Comparison of ENCODE assay signal across 11 mouse cellular contexts in genomic region chr5:114699015-114699414, GRCm38 (mm10). TPM values are rescaled to one million over a fixed set of nuclear protein-coding genes. Genes with fewer than 3 reads are reported as not detected.
DNase-seq lines count a peak whose midpoint lies in the region; ATAC-seq and TF ChIP-seq lines count a peak whose summit lies in the region.
"Had no signal": no experiment of that assay in that cellular context is flagged by ENCODE, and none has a peak within 500 bp of the region (broad histone marks: within the 10 kb centered on the region; RNA-seq: fewer than 3 reads in every experiment).

No protein-coding gene starts in this region.

- no peak overlapping the region for H3K4me3 ChIP-seq in forebrain, embryonic 16.5 days (replicated peaks; ENCODE audit: low read length)
- H3K4me3 ChIP-seq in forebrain, postnatal 0 days (ENCODE audit: low read depth, low read length), result no peak overlapping the region
- no peak overlapping the region for H3K4me3 ChIP-seq in spleen, adult 2 months (ENCODE audit: extremely low read depth, insufficient read depth, insufficient read length)
- H3K4me3 ChIP-seq in lung, postnatal 0 days (ENCODE audit: low read depth, low read length), result no peak overlapping the region
- H3K4me3 ChIP-seq in kidney, embryonic 15.5 days (replicated peaks), result no peak overlapping the region
- H3K4me3 ChIP-seq: heart, embryonic 13.5 days; megakaryocyte, embryonic 14.5 days had no signal

- no peak overlapping the region for H3K9ac ChIP-seq in forebrain, embryonic 16.5 days (replicated peaks; ENCODE audit: low read depth, low read length)
- H3K9ac ChIP-seq in forebrain, postnatal 0 days, result no peak overlapping the region
- no peak overlapping the region for H3K9ac ChIP-seq in lung, postnatal 0 days (replicated peaks; ENCODE audit: low read depth)
- no peak overlapping the region for H3K9ac ChIP-seq in kidney, embryonic 15.5 days
- H3K9ac ChIP-seq: heart, embryonic 13.5 days had no signal

- peak; percentile 3; the same call in 1 of the 2 replicates for ATAC-seq in forebrain, embryonic 16.5 days
- no peak for ATAC-seq in forebrain, postnatal 0 days
- peak; percentile 64 for ATAC-seq in lung, postnatal 0 days
- no peak for ATAC-seq in kidney, embryonic 15.5 days (replicated peaks; ENCODE audit: low FRiP score)
- ATAC-seq: Patski had no signal

- H3K4me1 ChIP-seq in forebrain, embryonic 16.5 days (replicated peaks; ENCODE audit: control insufficient read depth, insufficient read depth, low read length), result peaks cover 11% of the 10 kb centered on the region
- no peaks in the 10 kb centered on the region for H3K4me1 ChIP-seq in forebrain, postnatal 0 days (ENCODE audit: insufficient read depth)
- no peaks in the 10 kb centered on the region for H3K4me1 ChIP-seq in spleen, adult 2 months (ENCODE audit: control insufficient read depth, insufficient read depth, insufficient read length)
- no peaks in the 10 kb centered on the region for H3K4me1 ChIP-seq in lung, postnatal 0 days (ENCODE audit: insufficient read depth, low read depth, low read length)
- no peaks in the 10 kb centered on the region; the same call in 1 of the 2 replicates for H3K4me1 ChIP-seq in kidney, embryonic 15.5 days
- H3K4me1 ChIP-seq: heart, embryonic 13.5 days had no signal

- TF ChIP-seq EP300 in lung, postnatal 0 days (IDR thresholded peaks at IDR 0.05), result no peak

- no peak overlapping the region for H3K27ac ChIP-seq in forebrain, embryonic 16.5 days (ENCODE audit: low read length)
- H3K27ac ChIP-seq in forebrain, postnatal 0 days (ENCODE audit: low read depth, low read length), result no peak overlapping the region
- peak overlapping the region; percentile 45; the same call in 1 of the 2 replicates for H3K27ac ChIP-seq in spleen, adult 2 months (ENCODE audit: insufficient read depth, low read length)
- no peak overlapping the region for H3K27ac ChIP-seq in lung, postnatal 0 days (ENCODE audit: low read length)
- no peak overlapping the region for H3K27ac ChIP-seq in kidney, embryonic 15.5 days
- H3K27ac ChIP-seq: heart, embryonic 13.5 days had no signal

- WGBS in forebrain, embryonic 16.5 days, result 70% methylated on average over 7 of the region's 7 CpGs
- 63% methylated on average over 7 of the region's 7 CpGs for WGBS in forebrain, postnatal 0 days
- 30% methylated on average over 7 of the region's 7 CpGs for WGBS in spleen, adult 2 months
- 32% methylated on average over 7 of the region's 7 CpGs for WGBS in lung, postnatal 0 days
- WGBS in kidney, embryonic 15.5 days, result 59% methylated on average over 7 of the region's 7 CpGs

- no peak for DNase-seq in forebrain, postnatal 0 days
- no peak for DNase-seq in spleen, adult 2 months (ENCODE audit: low read depth in 1 of 2, low spot score in 2 of 2)
- DNase-seq in spleen, postnatal 14 days (ENCODE audit: low spot score in 2 of 2), result no peak
- peak; percentile 42 for DNase-seq in lung, postnatal 0 days (ENCODE audit: low spot score)
- DNase-seq in yolk sac, embryonic 10.5 days (ENCODE audit: low spot score), result peak; percentile 60
- DNase-seq in gastrocnemius, postnatal 25 days, result no peak

- H3K4me2 ChIP-seq in forebrain, embryonic 16.5 days (ENCODE audit: low read length), result no peak overlapping the region
- H3K4me2 ChIP-seq in forebrain, postnatal 0 days (ENCODE audit: low read depth), result no peak overlapping the region
- H3K4me2 ChIP-seq in lung, postnatal 0 days (replicated peaks; ENCODE audit: low read depth, low read length), result no peak overlapping the region
- H3K4me2 ChIP-seq in kidney, embryonic 15.5 days, result no peak overlapping the region
- H3K4me2 ChIP-seq: heart, embryonic 13.5 days had no signal

- TF ChIP-seq POLR2A in spleen, adult 2 months (IDR thresholded peaks at IDR 0.05; ENCODE audit: low read depth, low read length), result no peak

- H3K27me3 ChIP-seq in forebrain, embryonic 16.5 days (replicated peaks; ENCODE audit: control insufficient read depth, insufficient read depth, low read length), result peaks cover 3% of the 10 kb centered on the region; the same call in 1 of the 2 replicates
- 0 out of 2 replicates have a peak, but pooled peaks cover 4% of the 10 kb centered on the region for H3K27me3 ChIP-seq in forebrain, postnatal 0 days (ENCODE audit: insufficient read depth, low read length)
- H3K27me3 ChIP-seq in spleen, adult 2 months (ENCODE audit: control insufficient read depth, insufficient read depth, low read length), result no peaks in the 10 kb centered on the region
- H3K27me3 ChIP-seq in lung, postnatal 0 days (replicated peaks; ENCODE audit: insufficient read depth, low read length), result 0 out of 2 replicates have a peak, but pooled peaks cover under 1% of the 10 kb centered on the region
- no peaks in the 10 kb centered on the region for H3K27me3 ChIP-seq in kidney, embryonic 15.5 days
- H3K27me3 ChIP-seq: Patski had no signal

- no peaks in the 10 kb centered on the region for H3K9me3 ChIP-seq in forebrain, embryonic 16.5 days (ENCODE audit: control insufficient read depth, low read length)
- H3K9me3 ChIP-seq in forebrain, postnatal 0 days (ENCODE audit: low read length), result no peaks in the 10 kb centered on the region
- H3K9me3 ChIP-seq in lung, postnatal 0 days (ENCODE audit: low read length), result no peaks in the 10 kb centered on the region
- H3K9me3 ChIP-seq in kidney, embryonic 15.5 days (replicated peaks), result no peaks in the 10 kb centered on the region
- H3K9me3 ChIP-seq: heart, embryonic 13.5 days; megakaryocyte, embryonic 14.5 days had no signal

- H3K36me3 ChIP-seq in forebrain, embryonic 16.5 days (ENCODE audit: control insufficient read depth, insufficient read depth), result no peaks in the 10 kb centered on the region
- no peaks in the 10 kb centered on the region for H3K36me3 ChIP-seq in forebrain, postnatal 0 days (ENCODE audit: insufficient read depth)
- no peaks in the 10 kb centered on the region for H3K36me3 ChIP-seq in spleen, adult 2 months (ENCODE audit: control insufficient read depth, insufficient read depth, low read length)
- no peaks in the 10 kb centered on the region for H3K36me3 ChIP-seq in lung, postnatal 0 days (ENCODE audit: insufficient read depth, low read length)
- H3K36me3 ChIP-seq in kidney, embryonic 15.5 days, result no peaks in the 10 kb centered on the region
- H3K36me3 ChIP-seq: heart, embryonic 13.5 days had no signal

- no peak for TF ChIP-seq CTCF in forebrain, postnatal 0 days (IDR thresholded peaks at IDR 0.05; ENCODE audit: low read depth)
- TF ChIP-seq CTCF in spleen, adult 2 months (IDR thresholded peaks at IDR 0.05; ENCODE audit: extremely low read depth, insufficient read depth, insufficient read length, insufficient replicate concordance), result no peak
- no peak for TF ChIP-seq CTCF in lung, postnatal 0 days (IDR thresholded peaks at IDR 0.05)

RNA-seq across cellular contexts. Expression of gene Gltp, which starts 8.2 kb away (rescaled TPM):
- 30.8 and 32.9 TPM in 2 replicates for polyA plus RNA-seq in forebrain, embryonic 16.5 days (2015; fragmentation: Nextera tagmentation; extraction: Ambion mirVana)
- 14.1 and 19.8 TPM in 2 replicates for total RNA-seq in forebrain, postnatal 0 days (2014; rRNA removed)
- 26.4 and 32.1 TPM in 2 replicates for polyA plus RNA-seq in forebrain, postnatal 0 days (2015; fragmentation: Nextera tagmentation; extraction: Ambion mirVana)
- polyA plus RNA-seq in spleen, adult 2 months (2012; rRNA removed), result 134 and 163 TPM in 2 replicates
- polyA plus RNA-seq in lung, postnatal 0 days (2015; fragmentation: Nextera tagmentation; extraction: Ambion mirVana), result 88.2 and 89.4 TPM in 2 replicates
- polyA plus RNA-seq in kidney, embryonic 15.5 days (2015; fragmentation: Nextera tagmentation; extraction: Ambion mirVana), result 78.5 and 79.2 TPM in 2 replicates
- 1 to 10 TPM; 9.0 to 10.0 TPM for total RNA-seq in gastrocnemius, postnatal 25 days (2021)

RNA-seq across cellular contexts. Expression of gene Tchp, which starts 8.5 kb away (rescaled TPM):
- 12.7 and 16.0 TPM in 2 replicates for polyA plus RNA-seq in forebrain, embryonic 16.5 days (2015; fragmentation: Nextera tagmentation; extraction: Ambion mirVana)
- total RNA-seq in forebrain, postnatal 0 days (2014; rRNA removed), result 14.1 and 14.4 TPM in 2 replicates
- 7.4 and 11.8 TPM in 2 replicates for polyA plus RNA-seq in forebrain, postnatal 0 days (2015; fragmentation: Nextera tagmentation; extraction: Ambion mirVana)
- polyA plus RNA-seq in spleen, adult 2 months (2012; rRNA removed), result 14.1 and 14.5 TPM in 2 replicates
- polyA plus RNA-seq in lung, postnatal 0 days (2015; fragmentation: Nextera tagmentation; extraction: Ambion mirVana), result 9.4 and 10.0 TPM in 2 replicates
- polyA plus RNA-seq in kidney, embryonic 15.5 days (2015; fragmentation: Nextera tagmentation; extraction: Ambion mirVana), result 16.5 and 17.4 TPM in 2 replicates
- 1 to 10 TPM; 2.3 to 2.8 TPM for total RNA-seq in gastrocnemius, postnatal 25 days (2021)

RNA-seq across cellular contexts. Expression of gene Trpv4, which starts 40.8 kb away (rescaled TPM):
- 0.75 and 1.2 TPM in 2 replicates for polyA plus RNA-seq in forebrain, embryonic 16.5 days (2015; fragmentation: Nextera tagmentation; extraction: Ambion mirVana)
- total RNA-seq in forebrain, postnatal 0 days (2014; rRNA removed), result 0.81 and 1.5 TPM in 2 replicates
- 1.3 and 2.4 TPM in 2 replicates for polyA plus RNA-seq in forebrain, postnatal 0 days (2015; fragmentation: Nextera tagmentation; extraction: Ambion mirVana)
- 4.2 and 5.3 TPM in 2 replicates for polyA plus RNA-seq in spleen, adult 2 months (2012; rRNA removed)
- polyA plus RNA-seq in lung, postnatal 0 days (2015; fragmentation: Nextera tagmentation; extraction: Ambion mirVana), result 2.2 and 3.4 TPM in 2 replicates
- 21.8 and 23.4 TPM in 2 replicates for polyA plus RNA-seq in kidney, embryonic 15.5 days (2015; fragmentation: Nextera tagmentation; extraction: Ambion mirVana)
- 1 to 10 TPM; 1.6 to 2.7 TPM for total RNA-seq in gastrocnemius, postnatal 25 days (2021)

Comparison
In these comparisons a context has a peak if more than half of its experiments do, and no peak if none do; other contexts are left out.
1. ATAC-seq: peak in forebrain, embryonic 16.5 days (single experiment) and lung, postnatal 0 days (single experiment); none in forebrain, postnatal 0 days (single experiment) and kidney, embryonic 15.5 days (single experiment).
2. DNase-seq: peak in lung, postnatal 0 days (single experiment) and yolk sac, embryonic 10.5 days (single experiment); none in forebrain, postnatal 0 days (single experiment), spleen, adult 2 months (0 of 2), spleen, postnatal 14 days (0 of 2) and gastrocnemius, postnatal 25 days (single experiment).